Mouse (Mus musculus) thymus, adult 18-20 months (tissue): ENCODE results near the gene Frmd6.

ENCODE experiments used
- DNase-seq, 2 experiments: peaks; one replicate each; pipeline ENCODE4 v3.0.0; 2022; ENCODE audit warnings: mixed read lengths in 2 of 2

The Frmd6 gene

GRCm38 (mm10) chr12:70809957-70810356 lies 15.4 kb upstream of the Frmd6 start:
- DNase-seq: no peak

DNA sequence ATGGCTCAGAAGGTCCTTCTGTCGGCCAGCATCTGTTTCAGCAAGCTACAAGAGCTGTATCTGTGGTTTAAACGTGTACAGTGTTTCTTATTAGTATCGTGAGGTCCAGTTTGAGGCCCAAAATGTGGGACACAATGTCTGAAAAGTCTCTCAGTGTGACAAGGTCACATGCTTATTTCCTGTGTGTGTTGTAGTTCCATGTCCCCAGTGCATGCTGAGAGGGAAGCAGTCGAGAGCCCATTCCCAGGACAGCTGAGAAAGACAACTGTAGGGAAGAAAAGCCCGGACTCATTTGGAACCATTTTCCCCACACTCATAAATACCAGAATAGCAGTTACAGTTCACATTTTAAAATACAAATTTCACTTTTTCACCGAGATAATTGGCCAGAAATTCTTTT lies 13.5 kb upstream of the Frmd6 start:
- no peak for DNase-seq

GRCm38 (mm10) chr12:70812176-70812575 lies 13.1 kb upstream of the Frmd6 start:
- no peak for DNase-seq

DNA sequence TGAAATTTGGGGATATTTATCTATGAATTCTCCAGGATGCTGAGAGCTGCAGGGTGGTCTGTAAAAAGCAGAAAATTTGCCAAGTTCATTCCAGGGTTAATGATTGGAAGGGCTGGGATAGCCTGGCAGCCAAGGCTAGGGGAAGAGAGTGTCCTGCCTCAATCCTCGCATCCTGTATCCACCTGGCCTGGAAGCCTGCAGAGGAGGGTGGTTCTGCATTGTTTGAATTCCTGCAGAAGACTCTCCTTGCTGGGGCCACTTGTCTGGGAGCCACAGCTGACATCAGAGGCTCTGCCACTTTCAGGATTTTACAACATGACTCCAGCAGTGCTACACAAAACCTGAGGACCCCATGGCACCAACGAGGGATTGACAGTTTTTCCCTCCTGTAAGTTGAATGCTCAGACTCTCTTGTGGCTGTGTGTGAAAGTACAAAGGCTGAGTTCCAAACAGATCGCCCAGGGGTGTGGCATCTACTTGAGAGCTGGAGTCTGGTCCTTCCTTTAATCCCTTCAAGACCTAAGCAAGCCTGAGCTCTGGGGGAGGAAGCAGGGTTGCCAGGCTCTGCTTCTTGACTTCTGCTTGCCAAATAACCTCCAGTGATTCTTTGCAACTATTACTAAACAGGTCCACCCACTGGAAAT lies 12.4 kb upstream of the Frmd6 start:
- DNase-seq: no peak

GRCm38 (mm10) chr12:70816731-70817130 lies 8.6 kb upstream of the Frmd6 start:
- DNase-seq: no peak

DNA sequence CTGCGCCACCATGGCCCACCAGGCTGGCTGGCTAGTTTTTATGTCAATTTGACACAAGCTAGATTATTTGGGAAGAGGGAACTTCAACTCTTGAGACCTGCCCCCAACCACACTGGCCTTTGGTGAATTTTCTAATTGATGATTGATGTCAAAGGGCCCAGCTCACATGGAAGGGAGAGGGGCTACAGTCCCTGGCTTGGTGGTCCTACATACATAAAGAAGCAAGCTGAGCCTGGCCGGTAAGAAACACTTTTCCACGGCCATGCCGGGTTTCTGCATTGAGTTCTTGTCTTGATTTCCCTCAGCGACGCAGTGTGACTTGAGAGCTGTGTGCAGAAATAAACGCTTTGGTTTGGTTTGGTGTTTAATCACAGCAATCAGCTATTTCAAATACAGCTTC lies 1.3 kb upstream of the Frmd6 start:
- DNase-seq: no peak

DNA sequence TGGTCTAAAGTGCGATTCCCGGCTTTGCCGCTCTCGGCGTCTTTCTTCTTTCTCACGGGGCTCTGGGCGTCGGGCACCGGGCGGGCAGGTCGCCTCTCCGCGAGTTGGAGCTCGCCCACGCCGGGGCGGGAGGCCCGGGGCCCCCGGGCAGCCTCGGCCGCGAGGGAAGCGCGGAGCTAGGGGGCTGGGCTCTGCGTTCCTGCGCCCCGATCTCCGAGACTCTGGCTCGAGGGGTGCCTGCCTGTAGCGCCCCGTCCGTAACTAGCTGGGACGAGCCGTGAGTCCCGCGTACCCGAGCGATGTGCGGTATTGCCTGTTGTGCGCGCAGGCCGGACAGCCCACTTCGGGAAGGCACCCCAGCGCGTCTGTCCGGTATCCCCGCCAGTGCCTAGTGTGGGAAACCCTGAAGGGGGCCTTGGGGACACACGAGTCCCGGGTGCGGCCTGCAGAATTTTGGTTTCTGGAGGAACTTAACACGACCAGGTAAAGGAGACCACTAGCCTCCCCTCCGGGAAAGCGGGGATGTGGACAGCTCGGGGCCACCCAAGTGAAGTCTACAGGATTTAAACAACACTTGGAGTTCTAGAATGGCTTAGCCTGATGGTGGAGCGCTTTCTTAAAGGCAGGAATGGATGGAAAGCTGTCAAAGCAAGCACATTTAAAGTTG lies 470 bp downstream of the Frmd6 start:
- DNase-seq: no peak

DNA sequence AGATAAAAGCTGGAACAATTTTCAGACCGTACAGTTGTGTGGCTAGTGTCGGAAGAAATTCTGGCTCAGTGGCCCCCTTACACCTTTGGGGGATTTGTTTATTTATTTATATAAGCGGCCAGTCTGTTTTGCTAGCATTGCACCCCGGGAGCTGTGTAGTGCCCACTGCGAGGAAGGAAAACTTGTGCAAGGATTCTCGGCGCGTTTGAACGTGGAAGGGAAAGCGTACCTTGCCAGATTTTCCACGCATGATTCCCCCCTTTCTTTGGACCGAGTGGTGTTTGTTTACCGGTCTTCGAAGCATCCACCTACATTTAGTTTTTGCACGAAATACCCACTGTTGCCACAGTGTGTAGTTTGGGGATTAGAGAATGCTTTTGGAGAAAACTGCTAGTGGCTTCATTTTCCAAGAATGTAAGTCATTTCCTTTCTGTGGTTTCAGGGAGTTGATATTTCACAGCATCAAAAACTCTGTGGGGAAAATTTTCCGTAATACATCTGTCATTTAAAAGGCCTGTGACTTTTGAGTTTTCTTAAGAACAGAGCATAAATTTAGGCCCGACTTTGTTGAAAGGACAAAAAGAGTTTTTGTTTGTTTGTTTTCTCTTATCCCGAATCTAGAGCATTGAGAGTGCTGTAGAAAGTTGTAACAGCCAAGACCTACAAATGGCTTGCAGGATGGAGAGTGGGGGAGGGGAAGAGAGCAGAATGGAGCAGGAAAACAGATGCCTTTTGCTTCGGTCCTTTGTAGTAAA lies 1.2 kb downstream of the Frmd6 start:
- peak in 1 of 2 experiments; percentile 15 for DNase-seq

DNA sequence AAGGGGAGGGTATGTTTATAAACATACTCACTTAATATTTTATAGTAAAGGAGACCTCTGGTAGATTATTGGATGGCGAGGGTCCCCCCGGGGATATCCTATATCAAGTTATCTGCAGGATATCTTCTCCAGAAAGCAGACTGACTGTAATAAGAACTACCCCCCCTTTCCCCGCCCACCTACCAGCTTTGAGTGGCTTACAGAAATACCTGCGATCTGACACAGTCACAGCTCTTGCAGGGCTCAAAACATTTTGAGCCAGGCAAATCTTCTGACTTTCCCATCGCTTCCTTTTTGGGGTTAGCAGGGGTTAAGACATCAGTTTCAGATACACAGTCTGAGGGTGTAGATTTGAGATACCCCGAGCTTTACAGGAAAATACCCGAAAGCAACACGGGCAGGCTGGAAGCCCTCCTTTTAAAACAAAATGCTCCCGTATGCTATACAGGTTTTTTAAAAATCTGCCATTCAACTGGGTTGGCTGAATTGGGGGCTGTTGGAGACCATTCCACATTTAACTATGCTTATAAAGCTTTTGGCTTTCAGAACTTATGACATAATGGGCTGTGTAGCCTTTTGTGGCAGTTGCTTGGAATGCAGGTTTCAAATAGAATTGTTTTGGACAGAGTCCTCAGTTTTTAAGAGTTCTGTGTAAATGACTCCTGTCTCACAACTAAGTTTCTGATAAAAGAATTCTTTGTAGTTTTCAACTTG lies 2.0 kb downstream of the Frmd6 start:
- peak; percentile 15 to 38 for DNase-seq

DNA sequence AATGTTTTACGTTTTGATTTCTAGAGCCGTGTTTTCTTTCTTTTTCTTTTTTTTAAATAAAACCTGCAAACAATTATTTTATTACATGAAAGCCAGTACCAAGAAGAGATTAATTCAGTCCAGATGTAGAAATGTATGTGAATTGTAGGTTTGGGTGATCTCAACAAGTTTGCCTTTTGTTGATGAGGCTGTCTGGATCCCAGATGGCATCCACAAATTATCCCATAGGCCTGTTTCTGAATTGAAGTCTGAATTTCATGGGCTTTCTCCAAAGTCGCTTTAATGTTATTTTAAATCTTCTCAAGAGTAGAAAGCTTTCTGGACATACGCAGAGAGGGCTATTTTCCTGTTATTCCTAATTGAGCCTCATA lies 2.6 kb downstream of the Frmd6 start:
- DNase-seq: no peak

GRCm38 (mm10) chr12:70830982-70831566 lies 5.8 kb downstream of the Frmd6 start:
- no peak for DNase-seq

DNA sequence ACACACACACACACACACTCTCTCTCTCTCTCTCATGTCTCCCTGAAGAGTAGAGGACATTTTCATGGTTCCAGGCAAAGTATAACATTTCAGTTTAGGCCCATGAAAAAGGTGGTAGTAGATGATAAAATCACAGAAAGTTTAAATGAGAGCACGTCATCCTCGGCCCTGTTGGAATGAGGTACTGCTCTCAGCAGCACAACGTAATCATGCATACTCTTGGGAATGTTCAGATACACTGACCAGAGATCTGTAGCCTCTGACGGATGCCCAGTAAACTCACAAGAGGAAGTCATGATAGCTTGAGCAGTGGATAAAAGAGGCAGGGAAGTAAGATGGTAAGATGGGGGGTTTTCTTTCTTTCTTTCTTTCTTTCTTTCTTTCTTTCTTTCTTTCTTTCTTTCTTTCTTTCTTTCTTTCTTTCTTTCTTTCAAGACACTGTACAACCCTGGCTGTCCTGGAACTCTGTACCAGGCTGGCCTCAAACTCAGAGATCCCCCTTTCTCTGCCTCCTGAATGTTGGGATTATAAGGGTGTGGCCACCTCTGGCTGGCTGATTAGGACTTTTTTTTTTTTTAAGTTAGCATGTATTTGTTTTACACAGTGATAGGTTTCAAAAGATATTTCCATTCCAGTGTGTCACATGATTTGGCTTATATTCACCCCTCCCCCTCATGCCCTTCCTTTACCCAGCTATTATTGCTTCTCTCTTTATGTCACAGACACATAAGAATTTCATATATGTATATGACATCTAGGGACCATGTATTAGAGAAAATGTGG lies 7.1 kb downstream of the Frmd6 start:
- DNase-seq: no peak

DNA sequence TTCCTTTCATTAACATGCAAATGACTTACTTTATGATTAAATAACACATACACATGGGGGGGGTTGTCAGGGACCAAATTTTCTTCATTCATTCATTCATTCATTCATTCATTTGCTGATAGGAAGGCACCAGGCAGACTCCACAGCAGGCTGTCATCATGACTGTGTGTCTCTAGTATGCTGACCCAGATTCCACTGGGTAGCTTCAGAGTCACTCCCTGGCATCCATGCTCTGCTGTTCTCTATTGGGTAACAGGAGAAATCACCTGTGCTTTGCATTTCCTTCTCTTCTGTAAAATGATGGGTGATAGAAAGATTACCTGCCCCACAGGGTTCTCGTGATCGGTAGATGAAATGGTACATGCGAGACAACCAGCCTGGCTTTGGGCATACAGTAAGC lies 7.7 kb downstream of the Frmd6 start:
- no peak for DNase-seq

GRCm38 (mm10) chr12:70834043-70834442 lies 8.7 kb downstream of the Frmd6 start:
- DNase-seq: no peak

DNA sequence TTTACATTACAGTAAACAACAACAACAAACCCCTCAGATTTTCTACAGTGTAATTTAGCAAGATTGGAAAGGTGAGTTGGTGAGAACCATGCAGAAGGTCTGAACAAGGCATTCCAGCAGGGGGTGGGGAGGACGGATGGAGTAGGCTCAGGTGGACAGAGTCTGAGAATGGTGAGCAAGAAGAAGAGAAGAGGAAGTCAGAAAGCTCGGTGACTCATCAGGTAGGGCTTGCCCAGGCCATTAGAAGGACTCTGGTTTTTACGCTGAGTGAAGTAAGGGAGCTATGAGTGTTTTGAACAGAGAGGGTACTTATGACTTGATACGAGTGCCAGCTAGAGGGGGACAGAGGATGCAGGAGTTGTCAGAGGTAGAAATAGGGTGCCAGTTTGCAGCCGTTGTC lies 9.7 kb downstream of the Frmd6 start:
- no peak for DNase-seq

DNA sequence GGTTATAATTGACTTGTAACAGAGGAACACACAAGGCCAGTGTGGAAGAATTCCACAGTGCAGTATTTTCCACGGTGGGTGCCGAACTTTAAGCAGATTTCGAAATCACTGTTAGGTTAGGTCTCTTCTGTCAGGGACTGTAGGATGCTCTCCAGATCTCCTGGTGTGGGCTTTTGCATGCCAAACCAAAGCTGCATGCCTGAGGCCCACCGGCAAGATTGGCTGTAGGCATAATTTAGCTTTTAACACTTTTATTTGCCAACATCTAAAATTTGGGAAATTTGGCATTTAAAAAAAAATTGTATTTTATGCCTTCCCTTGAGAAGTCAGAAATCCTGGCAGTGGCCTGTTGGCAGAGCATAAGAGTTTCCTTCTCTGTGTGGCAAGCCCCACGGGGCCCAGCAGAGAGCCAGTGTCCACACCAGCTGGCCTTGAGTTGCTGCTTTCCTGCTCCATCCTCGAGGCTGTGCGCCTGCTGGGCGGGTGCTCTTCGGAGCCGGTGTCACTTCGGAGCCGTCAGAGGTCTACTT lies 12.5 kb downstream of the Frmd6 start:
- no peak for DNase-seq

GRCm38 (mm10) chr12:70845371-70845770 lies 20.1 kb downstream of the Frmd6 start:
- DNase-seq: no peak

GRCm38 (mm10) chr12:70849024-70849423 lies 23.7 kb downstream of the Frmd6 start:
- no peak for DNase-seq

- no peak for DNase-seq
Measured at GRCm38 (mm10) chr12:70849517-70850291, 24.4 kb downstream of the Frmd6 start.

- DNase-seq: no peak
Measured at GRCm38 (mm10) chr12:70851342-70851960, 26.1 kb downstream of the Frmd6 start.

DNA sequence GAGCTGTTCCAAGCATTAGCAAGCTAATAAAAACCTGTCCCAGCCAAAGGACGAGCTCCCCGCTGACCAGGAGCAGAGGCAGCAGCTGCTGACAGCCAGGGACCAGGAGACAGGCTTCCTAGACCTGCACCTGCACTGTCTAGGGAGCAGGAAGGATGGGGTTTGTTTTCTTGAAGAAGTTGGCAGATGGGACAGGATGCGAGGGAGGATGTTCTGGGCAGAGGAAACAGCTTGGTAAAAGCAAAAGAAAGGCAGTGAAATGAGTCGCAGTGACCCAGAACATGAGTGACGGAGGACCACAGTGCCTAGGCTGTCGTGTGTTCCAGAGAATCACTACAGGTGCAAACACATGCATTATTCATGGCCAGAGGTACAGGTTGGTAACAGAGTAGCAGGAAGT lies 27.7 kb downstream of the Frmd6 start:
- peak; percentile 38 to 68 for DNase-seq
